Mouse (Mus musculus) embryo, embryonic 10 days (tissue): ENCODE measurements at regions not wholly inside any gene's neighbourhood (a gene's known extent, or its start where the extent isn't known, plus 50 kb on each side); places are given as distances from the start of the nearest gene placed in this dataset.
A peak's percentile ranks its signal among the peaks of the same experiment; 100 is the strongest.

Experiments
- DNase-seq: peaks from one replicate; pipeline ENCODE4 v3.0.0-alpha.2; 2015; ENCODE audit warnings: low spot score

DNA sequence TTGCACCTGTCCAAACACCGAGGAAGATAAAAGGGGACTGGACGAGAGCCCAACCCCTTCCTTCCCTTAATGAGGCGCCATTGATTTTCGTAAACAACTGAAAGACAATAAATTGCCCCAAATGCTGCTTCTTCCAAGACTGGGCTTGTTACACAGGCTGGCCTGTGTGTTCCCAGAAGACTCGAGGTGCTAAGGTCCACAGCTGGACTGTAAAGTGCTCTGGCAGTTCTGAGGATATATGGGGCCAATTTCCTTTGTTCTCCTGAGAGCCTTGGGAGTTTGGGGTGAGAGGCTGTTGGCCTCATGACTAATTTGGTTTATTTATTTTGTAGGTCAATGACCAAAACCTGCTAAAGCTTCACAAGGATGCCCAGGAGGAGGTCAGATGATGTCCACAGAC lies 377.3 kb upstream of the Prickle1 start:
- peak; percentile 53 for DNase-seq

DNA sequence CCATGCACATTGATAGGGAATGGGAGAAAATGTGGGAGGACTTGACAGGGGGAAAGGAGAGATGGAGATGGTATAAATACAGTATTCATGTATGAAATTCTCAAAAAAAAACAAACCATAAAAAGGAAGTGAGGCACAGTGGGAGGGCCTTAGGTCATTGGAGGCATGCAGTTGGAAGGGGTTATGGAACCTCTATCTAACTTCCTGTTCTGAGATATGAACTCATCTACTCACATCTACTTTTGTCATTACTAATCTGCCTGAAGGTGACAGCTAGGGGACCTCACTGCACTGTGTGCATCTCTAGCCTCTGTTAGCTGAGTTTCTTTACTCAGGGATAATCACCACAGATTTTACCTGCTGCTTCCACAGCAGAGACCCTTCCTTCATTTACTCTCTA lies 366.3 kb upstream of the Prickle1 start:
- no peak for DNase-seq

DNA sequence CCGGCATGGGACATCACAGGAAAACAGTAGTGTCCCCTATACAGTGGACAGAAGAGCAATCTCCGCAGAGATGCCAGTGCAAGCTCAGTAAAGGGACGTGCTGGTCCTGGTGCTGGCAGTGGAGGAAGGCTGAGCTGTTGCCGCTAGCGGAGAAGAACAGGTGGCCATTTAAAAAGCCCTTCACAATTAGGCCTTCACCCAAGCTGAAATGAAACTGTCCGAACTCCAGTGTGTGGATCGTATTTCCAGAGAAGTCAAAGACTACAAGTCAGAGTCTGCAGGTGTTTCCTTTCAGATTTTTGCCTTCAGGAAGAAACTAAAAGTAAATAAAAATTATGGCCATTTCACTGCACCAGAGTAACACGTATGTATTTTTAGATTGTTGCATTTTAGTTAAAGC lies 364.2 kb upstream of the Prickle1 start:
- no peak for DNase-seq

GRCm38 (mm10) chr15:93958086-93958485 lies 362.4 kb upstream of the Prickle1 start:
- no peak for DNase-seq

DNA sequence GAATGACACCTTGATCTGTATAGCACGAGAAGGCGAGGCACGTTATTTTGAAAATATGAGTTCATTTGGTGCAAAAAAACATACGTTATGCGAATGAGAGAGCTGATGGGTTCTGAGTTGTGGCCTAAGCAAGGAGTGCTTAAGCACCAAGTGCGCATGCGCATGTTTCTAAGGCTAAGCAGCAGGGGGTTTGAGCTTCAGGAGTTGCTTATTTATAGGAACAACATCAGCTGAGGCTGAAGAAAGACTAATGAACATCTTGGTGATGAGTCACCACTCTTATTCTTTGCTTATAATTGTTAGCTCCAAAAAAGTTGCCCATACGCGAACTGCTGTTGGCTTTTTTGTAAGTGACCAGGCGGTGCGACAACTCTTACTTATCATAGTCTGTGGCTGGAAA lies 361.1 kb upstream of the Prickle1 start:
- DNase-seq, result no peak

DNA sequence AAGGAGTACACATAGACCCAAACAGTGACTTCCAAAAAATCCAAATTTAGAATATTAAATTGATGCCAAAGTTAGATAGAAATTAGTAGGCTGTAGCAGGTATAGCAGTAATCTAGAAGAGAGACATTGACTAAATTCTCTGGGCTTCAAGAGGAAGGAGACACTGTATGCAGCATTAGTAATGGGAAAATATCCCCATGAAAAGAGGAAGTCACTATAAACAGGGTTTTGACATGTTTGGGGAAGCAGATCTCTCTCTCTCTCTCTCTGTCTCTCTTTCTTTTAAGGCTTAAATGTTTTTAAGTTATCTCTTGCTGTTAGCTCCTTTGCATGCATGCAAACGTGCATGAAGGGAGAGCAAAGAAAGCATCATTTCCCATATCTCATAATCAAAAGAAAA lies 357.9 kb upstream of the Prickle1 start:
- DNase-seq, result no peak

DNA sequence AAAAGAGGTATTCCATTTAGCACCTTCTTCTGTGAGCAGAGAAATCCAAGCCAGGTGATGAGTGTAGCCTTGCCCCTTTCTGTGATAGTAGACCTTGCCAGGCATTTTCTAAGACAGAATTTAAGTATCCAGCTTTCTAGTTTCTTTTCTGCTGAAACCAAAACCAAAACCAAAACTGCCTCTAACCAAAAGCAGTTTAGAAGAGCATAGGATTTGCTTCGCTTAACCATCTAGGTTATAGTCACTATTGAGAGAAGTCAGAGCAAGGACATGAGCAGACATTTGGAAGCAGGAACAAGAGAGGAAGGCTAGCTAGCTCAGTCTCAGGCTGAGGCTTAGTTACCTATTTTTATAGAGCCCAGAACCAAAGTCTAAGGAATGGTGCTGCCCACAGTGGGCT lies 354.8 kb upstream of the Prickle1 start:
- no peak for DNase-seq

DNA sequence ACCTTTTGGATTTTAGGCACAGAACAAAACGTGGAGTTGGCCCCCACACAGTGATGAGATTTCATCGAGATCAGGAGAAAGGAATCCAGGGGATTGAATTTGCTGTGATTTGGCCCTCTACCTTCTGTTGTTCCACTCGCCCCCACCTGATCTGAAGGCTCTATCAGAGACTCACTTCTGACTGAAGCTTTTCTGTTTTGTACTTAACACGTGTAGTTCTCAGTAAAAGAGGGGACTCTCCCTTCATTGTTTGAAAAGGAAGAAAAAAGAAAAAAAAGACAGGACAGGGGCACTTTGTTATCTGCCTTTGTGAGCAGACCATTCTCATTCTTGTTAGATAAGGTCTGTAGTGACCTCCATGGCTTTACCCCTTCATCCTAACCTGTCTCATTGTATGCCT lies 353.2 kb upstream of the Prickle1 start:
- no peak for DNase-seq

GRCm38 (mm10) chr15:93943545-93943944 lies 347.9 kb upstream of the Prickle1 start:
- DNase-seq, result no peak

DNA sequence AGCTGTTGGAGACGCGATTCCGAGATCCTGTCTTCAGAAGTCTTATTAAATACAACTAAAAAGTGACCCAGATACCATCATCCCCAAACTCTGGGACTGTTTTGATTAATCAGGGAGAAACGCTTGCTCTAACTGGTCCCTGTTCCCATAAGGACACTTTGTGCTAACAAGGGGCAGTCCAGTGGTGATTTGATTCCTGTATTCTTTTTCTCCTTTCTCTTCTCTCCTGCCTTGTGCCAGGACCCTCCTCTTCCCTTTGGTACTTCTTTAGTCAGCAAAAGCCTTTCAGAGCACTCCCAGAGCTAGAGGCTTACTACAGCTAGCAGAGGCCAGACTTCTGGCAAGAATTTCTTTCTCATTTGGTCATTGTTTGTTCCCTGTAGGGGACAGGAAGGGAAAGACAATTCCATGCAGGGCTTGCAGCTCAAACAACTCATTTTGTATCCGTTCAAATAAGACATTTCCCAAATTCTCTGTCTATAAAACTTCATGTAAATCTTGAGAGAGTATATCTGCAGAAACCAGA lies 337.3 kb upstream of the Prickle1 start:
- no peak for DNase-seq

DNA sequence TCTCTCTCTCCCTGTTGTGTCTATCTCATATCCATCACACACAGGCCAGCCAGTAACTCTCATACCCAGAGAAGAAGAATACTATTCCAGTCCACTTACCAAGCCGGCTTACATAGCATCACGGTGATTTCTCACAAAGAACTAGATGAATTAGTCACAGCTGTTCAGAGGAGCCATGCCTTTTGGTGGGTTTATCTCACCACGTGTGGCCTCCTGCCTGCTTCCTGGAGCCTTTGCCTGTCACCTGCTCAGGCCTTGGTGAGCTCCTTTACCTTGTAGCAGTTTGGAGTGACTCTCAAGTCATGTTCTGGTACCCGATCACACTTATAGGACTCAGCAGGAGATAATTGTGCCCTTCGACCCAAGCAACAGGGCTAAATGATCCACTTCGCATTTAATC lies 331.2 kb upstream of the Prickle1 start:
- DNase-seq, result no peak

- DNase-seq, result no peak
Measured at GRCm38 (mm10) chr15:93926262-93926661, 330.6 kb upstream of the Prickle1 start.

DNA sequence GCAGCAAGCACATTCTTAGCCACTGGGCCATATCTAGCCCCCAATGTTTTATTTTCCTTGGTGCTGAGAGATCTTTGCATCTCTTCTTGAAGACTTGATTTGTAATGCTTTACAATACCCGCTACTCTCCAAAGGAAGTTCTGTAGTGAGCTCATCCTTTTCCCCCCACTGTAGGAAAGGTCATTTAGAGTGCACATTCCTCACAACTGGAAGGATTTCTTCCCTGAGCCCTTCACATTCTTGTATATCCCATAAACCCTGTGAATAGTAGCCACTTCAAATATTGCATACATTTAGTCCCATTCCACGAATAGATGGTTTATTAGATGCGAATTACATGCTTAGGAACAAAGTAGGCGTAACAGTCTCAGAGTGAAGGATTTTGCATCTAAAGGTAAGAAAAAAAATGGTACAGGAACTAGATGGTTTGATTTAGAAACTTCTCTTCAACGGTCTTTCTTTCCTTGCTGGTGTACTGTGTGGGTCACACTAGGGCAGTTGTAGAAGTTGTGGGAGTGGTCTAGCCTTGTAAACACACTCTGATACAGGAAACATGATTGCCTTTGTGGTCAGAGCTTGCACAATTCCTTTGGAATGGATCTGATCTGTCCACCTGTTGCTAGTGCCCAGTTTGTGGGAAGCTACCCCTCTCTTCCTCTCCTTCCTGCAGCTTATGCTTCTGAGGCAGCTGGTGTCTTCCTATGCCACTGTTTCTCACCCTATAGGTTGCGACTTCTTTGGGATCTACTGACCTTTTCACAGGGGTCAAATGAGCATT lies 326.0 kb upstream of the Prickle1 start:
- peak; percentile 54 for DNase-seq

- DNase-seq, result no peak
Measured at GRCm38 (mm10) chr15:93920996-93921395, 325.3 kb upstream of the Prickle1 start.

- no peak for DNase-seq
Measured at GRCm38 (mm10) chr15:93919577-93919976, 323.9 kb upstream of the Prickle1 start.

- DNase-seq, result no peak
Measured at GRCm38 (mm10) chr15:93916856-93917255, 321.2 kb upstream of the Prickle1 start.

DNA sequence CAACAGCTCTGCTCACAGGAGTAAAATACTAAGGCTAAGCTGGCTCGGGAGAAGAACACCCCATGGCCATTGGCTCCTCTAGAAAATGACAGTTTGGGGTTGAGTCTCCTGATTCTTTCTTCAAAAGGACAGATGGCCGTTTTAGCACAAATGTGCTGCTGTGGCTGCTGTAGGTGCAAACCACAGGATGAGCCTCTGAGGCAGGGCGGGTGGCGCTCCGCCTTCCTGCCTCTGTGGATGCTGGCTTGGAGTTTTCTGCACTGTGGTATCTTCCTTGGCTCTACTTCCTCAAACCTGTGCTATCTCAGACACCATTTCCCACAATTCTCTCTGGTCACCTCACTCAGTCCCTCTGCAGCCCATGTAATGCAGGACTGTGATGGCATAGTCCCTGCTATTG lies 317.8 kb upstream of the Prickle1 start:
- DNase-seq, result no peak

DNA sequence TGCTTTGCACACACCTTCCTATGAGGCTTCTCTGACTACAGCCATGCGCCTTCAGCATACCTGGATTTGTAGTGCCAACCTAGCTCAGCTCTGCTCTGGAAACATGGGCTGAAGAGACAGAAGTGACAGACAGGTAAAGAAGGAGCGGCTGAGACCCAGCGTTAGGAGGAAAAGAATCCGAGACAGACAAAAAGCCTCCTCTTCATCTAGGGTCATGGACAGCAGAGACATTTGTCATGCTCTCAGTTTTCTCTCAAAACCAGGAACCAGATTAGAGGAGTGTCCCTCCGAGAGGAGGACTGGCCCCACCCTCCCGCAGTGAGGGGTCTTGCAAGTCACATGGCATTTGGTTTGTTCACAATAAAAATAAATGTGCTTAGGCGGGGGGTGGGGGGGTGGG lies 317.4 kb upstream of the Prickle1 start:
- no peak for DNase-seq

- peak; percentile 79 for DNase-seq
Measured at GRCm38 (mm10) chr15:93910981-93911431, 315.3 kb upstream of the Prickle1 start.

GRCm38 (mm10) chr15:93910158-93910557 lies 314.5 kb upstream of the Prickle1 start:
- DNase-seq, result no peak

DNA sequence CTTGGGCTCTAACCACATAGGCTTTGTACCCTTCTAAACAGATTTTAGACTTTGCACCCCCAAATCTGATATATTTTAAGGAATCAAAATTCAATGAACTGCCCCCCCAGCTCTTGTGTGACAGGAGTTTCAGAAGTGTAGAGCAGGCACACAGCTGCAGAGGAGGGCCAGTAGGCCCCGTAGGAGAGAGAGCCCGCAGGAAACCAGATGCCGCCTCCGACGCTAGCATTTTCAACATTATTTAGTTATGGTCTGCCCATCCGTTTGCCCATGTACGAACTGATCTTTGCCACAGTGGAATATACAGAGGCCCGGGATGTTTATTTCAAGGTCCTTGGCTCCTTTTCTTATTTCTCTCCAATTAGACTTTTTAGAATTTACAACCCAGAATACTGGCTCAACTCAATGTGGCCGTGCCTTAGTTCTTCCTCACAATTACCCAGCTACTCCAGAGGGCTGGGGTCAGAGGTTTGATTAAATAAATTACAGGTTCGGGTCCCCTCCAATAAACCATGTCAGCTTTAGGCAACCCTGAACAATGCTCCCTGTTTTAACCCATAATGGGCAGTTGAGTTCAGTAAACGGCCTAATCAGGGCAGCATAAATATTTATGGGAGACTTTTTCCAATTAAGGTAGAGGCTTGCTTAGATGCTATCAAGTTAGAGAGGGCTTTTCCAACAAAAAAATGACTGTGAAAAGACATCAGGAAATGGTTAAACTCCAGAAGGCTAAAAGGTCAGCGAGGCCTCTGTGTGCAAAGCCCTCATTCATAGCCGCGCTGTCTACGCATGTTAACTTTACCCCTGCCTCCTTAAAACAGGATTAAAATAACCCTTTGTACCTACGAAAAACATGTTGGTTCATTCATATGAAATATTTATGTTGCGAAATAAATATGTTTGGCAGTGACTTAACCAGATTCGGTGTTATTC lies 308.2 kb upstream of the Prickle1 start:
- DNase-seq, result peak; percentile 74

DNA sequence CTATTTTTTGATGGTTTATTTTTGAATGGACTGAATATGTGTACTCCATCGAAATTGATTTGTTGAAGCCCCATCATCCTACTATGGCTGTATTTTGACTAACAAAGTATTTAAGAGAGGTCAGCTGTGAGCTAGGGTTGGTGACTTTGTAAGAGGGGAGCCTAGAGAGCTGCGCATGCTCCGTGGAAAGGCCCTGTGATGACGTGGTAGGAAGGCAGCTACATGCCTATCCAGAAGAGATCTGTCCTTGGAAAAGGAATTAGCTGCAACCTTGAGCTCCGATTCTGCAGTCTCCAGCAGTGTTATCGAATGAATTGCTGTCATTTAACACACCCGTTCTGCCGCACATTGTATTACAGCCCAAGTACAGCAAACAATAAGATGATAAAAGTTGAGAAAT lies 287.1 kb upstream of the Prickle1 start:
- no peak for DNase-seq

DNA sequence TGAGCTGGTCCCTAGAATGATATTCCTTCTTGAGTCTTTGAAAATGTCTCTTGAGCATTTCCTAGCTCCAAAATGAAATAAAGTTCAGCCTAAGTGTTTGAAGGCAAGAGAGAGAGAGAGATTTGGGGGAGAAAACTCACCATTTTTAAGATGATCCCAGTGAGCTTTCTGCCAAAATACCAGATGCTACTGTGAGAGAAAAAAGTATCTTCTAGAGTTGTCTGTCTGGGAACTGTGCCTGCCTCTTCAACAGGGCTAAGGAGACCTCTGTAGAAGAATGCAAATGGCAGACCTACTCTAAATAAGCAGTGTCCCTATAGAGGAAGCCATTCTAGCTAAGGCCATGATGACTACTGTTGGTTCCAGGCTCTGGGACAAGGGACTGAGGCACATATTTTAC lies 285.6 kb upstream of the Prickle1 start:
- no peak for DNase-seq
